Mouse (Mus musculus) erythroblast, embryonic 14.5 days (primary cell): ENCODE data around the gene Znrf3. TPM values are rescaled to one million over a fixed set of nuclear protein-coding genes. Genes with fewer than 3 reads are reported as not detected.

Experiments
- H3K27me3 ChIP-seq: 2 replicates; pipeline ENCODE4 v1.6.1; 2012; ENCODE audit warnings: inconsistent platforms; ENCODE audit not compliant: control insufficient read depth
- H3K36me3 ChIP-seq: 2 replicates; pipeline ENCODE4 v1.6.1; 2012; ENCODE audit warnings: mild to moderate bottlenecking, inconsistent platforms; ENCODE audit not compliant: control insufficient read depth
- H3K4me1 ChIP-seq: 2 replicates; pipeline ENCODE4 v1.6.1; 2012; ENCODE audit warnings: inconsistent platforms; ENCODE audit not compliant: control insufficient read depth
- H3K4me3 ChIP-seq: replicated peaks from 2 replicates; pipeline ENCODE3; 2012; ENCODE audit warnings: moderate library complexity, mild to moderate bottlenecking, inconsistent platforms
- H3K9me3 ChIP-seq: 2 replicates; pipeline ENCODE4 v1.6.1; 2012; ENCODE audit warnings: low read length, inconsistent platforms, mixed read lengths; ENCODE audit not compliant: control insufficient read depth
- GATA1 ChIP-seq: IDR thresholded peaks from 2 replicates; pipeline ENCODE4 v1.6.1; 2012; ENCODE audit warnings: low read length, inconsistent platforms, mixed read lengths
- TAL1 ChIP-seq: IDR thresholded peaks from 3 replicates; pipeline ENCODE4 v1.6.1; 2012; ENCODE audit warnings: low read length, inconsistent platforms, mixed read lengths
- polyA plus RNA-seq: library from polyadenylated mRNA; stranded (reverse); fragments of >175 nt; gene quantifications from 2 replicates; pipeline ENCODE4 v1.2.3, GENCODE M21; 2012

Gene Znrf3
- polyA plus RNA-seq, 1 experiment, result 0.10 TPM

GRCm38 (mm10) chr11:5427251-5427650, 17.4 kb downstream of the Znrf3 start:
- Histone ChIP-seq H3K36me3 (no peaks in the 10 kb centered on the region), H3K4me3 (no peak overlapping the region), H3K4me1 (peaks cover 12% of the 10 kb centered on the region), H3K27me3 (no peaks in the 10 kb centered on the region), H3K9me3 (no peaks in the 10 kb centered on the region)
- no peak for TF ChIP-seq TAL1
- TF ChIP-seq GATA1, result no peak

- no peak overlapping the region for H3K4me3 ChIP-seq
- H3K36me3 ChIP-seq, result no peaks in the 10 kb centered on the region
- H3K9me3 ChIP-seq, result no peaks in the 10 kb centered on the region
- TF ChIP-seq GATA1 (no peak), TAL1 (no peak)
- H3K4me1 ChIP-seq, result peaks cover 12% of the 10 kb centered on the region
- H3K27me3 ChIP-seq, result no peaks in the 10 kb centered on the region
Observed at GRCm38 (mm10) chr11:5426317-5426716, 18.3 kb downstream of the Znrf3 start.

- Histone ChIP-seq H3K4me3 (no peak overlapping the region), H3K4me1 (peaks cover 12% of the 10 kb centered on the region), H3K27me3 (no peaks in the 10 kb centered on the region), H3K36me3 (no peaks in the 10 kb centered on the region), H3K9me3 (no peaks in the 10 kb centered on the region)
- TF ChIP-seq TAL1 (no peak), GATA1 (no peak)
Observed at GRCm38 (mm10) chr11:5425106-5425505, 19.5 kb downstream of the Znrf3 start.

- Histone ChIP-seq H3K9me3 (no peaks in the 10 kb centered on the region), H3K27me3 (no peaks in the 10 kb centered on the region), H3K4me3 (no peak overlapping the region), H3K4me1 (peaks cover 6% of the 10 kb centered on the region), H3K36me3 (no peaks in the 10 kb centered on the region)
- TF ChIP-seq GATA1 (no peak), TAL1 (no peak)
Observed at GRCm38 (mm10) chr11:5424185-5424584, 20.5 kb downstream of the Znrf3 start.

GRCm38 (mm10) chr11:5423000-5423399, 21.6 kb downstream of the Znrf3 start:
- Histone ChIP-seq H3K9me3 (no peaks in the 10 kb centered on the region), H3K4me1 (peaks cover 6% of the 10 kb centered on the region), H3K4me3 (no peak overlapping the region), H3K27me3 (no peaks in the 10 kb centered on the region), H3K36me3 (no peaks in the 10 kb centered on the region)
- TF ChIP-seq TAL1, result no peak
- no peak for TF ChIP-seq GATA1

GRCm38 (mm10) chr11:5422252-5422636, 22.4 kb downstream of the Znrf3 start:
- peaks cover 6% of the 10 kb centered on the region for H3K4me1 ChIP-seq
- no peak overlapping the region for H3K4me3 ChIP-seq
- H3K9me3 ChIP-seq, result no peaks in the 10 kb centered on the region
- H3K36me3 ChIP-seq, result no peaks in the 10 kb centered on the region
- TF ChIP-seq TAL1, result no peak
- no peaks in the 10 kb centered on the region for H3K27me3 ChIP-seq

- H3K27me3 ChIP-seq, result no peaks in the 10 kb centered on the region
- H3K4me3 ChIP-seq, result no peak overlapping the region
- H3K4me1 ChIP-seq, result peaks cover 6% of the 10 kb centered on the region
- TF ChIP-seq GATA1 (no peak), TAL1 (no peak)
- no peaks in the 10 kb centered on the region for H3K36me3 ChIP-seq
- H3K9me3 ChIP-seq, result no peaks in the 10 kb centered on the region
Observed at GRCm38 (mm10) chr11:5421506-5422251, 23.0 kb downstream of the Znrf3 start.

- H3K4me3 ChIP-seq, result no peak overlapping the region
- TF ChIP-seq GATA1 (no peak), TAL1 (no peak)
- H3K36me3 ChIP-seq, result no peaks in the 10 kb centered on the region
- peaks cover 3% of the 10 kb centered on the region; the same call in 1 of the 2 replicates for H3K4me1 ChIP-seq
- no peaks in the 10 kb centered on the region for H3K27me3 ChIP-seq
- no peaks in the 10 kb centered on the region for H3K9me3 ChIP-seq
Observed at GRCm38 (mm10) chr11:5415617-5416338, 28.9 kb downstream of the Znrf3 start.

- no peaks in the 10 kb centered on the region for H3K27me3 ChIP-seq
- H3K4me1 ChIP-seq, result peaks cover 3% of the 10 kb centered on the region; the same call in 1 of the 2 replicates
- H3K9me3 ChIP-seq, result no peaks in the 10 kb centered on the region
- H3K4me3 ChIP-seq, result no peak overlapping the region
- H3K36me3 ChIP-seq, result no peaks in the 10 kb centered on the region
- TF ChIP-seq TAL1 (no peak), GATA1 (no peak)
Observed at GRCm38 (mm10) chr11:5414856-5415616, 29.6 kb downstream of the Znrf3 start.
